Mouse (Mus musculus) liver, adult 2 months (tissue): ENCODE data around the gene Snx13. TPM values are rescaled to one million over a fixed set of nuclear protein-coding genes. Genes with fewer than 3 reads are reported as not detected.

Source experiments
- DNase-seq: peaks from one replicate; pipeline ENCODE4 v3.0.0-alpha.2; 2011; ENCODE audit warnings: low read depth, low spot score; ENCODE audit errors: extremely low read depth
- H3K27ac ChIP-seq: fragments of 200-500 bp; replicated peaks from 2 replicates; pipeline ENCODE4 v1.5.1; 2012; ENCODE audit warnings: low read depth, mild to moderate bottlenecking, control low read depth, inconsistent platforms, low read length; ENCODE audit not compliant: insufficient read depth
- H3K27me3 ChIP-seq: fragments of 200-500 bp; 2 replicates; pipeline ENCODE4 v1.6.1; 2012; ENCODE audit warnings: mild to moderate bottlenecking, moderate library complexity, low read length, inconsistent platforms; ENCODE audit not compliant: control insufficient read depth, insufficient read depth
- H3K36me3 ChIP-seq: fragments of 200-500 bp; 2 replicates; pipeline ENCODE4 v1.6.1; 2012; ENCODE audit warnings: low read length, inconsistent platforms; ENCODE audit not compliant: control insufficient read depth, insufficient read depth
- H3K4me1 ChIP-seq: fragments of 200-500 bp; 2 replicates; pipeline ENCODE4 v1.6.1; 2011; ENCODE audit warnings: low read length; ENCODE audit not compliant: control insufficient read depth, insufficient read depth
- H3K4me3 ChIP-seq: fragments of 200-500 bp; 2 replicates; pipeline ENCODE4 v1.5.1; 2011; ENCODE audit warnings: low read depth, mild to moderate bottlenecking, control low read depth, low read length, moderate library complexity; ENCODE audit not compliant: insufficient read depth
- H3K79me2 ChIP-seq: fragments of 200-500 bp; 2 replicates; pipeline ENCODE4 v1.6.1; 2012; ENCODE audit warnings: inconsistent platforms, mild to moderate bottlenecking, low read length, moderate library complexity; ENCODE audit not compliant: control insufficient read depth, insufficient read depth
- H3K9ac ChIP-seq: fragments of 200-500 bp; 2 replicates; pipeline ENCODE4 v1.6.1; 2012; ENCODE audit warnings: low read depth, mild to moderate bottlenecking, control low read depth, inconsistent platforms, low read length
- CTCF ChIP-seq: fragments of 200-500 bp; IDR thresholded peaks from 2 replicates; pipeline ENCODE4 v1.5.1; 2011; ENCODE audit warnings: low read depth, low read length, control low read depth
- POLR2A ChIP-seq: fragments of 200-500 bp; IDR thresholded peaks from 2 replicates; pipeline ENCODE4 v1.6.1; 2011; ENCODE audit warnings: low read length, control low read depth; ENCODE audit not compliant: insufficient read depth; ENCODE audit errors: extremely low read depth
- WGBS: fragments of 180-500 bp; shearing (Covaris S2); methylation state at CpG from one replicate; pipeline ENCODE4 v1.1.7; 2018; 5-methylcytosine and 5-hydroxymethylcytosine counted together
- polyA plus RNA-seq: library from polyadenylated mRNA; depleted of rRNA; stranded (reverse); fragments of >200 nt; gene quantifications from 2 replicates; pipeline ENCODE4 v1.2.3, GENCODE M21; 2012
- total RNA-seq: library from RNA; depleted of rRNA; stranded (reverse); fragments of >200 nt; gene quantifications from 2 replicates; pipeline ENCODE4 v1.2.3, GENCODE M21; 2014

The Snx13 gene
- total and polyA plus RNA-seq, 2 experiments = 3.5 to 22.3 TPM

- Histone ChIP-seq H3K9ac (no peak overlapping the region), H3K27ac (no peak overlapping the region), H3K79me2 (no peaks in the 10 kb centered on the region), H3K27me3 (no peaks in the 10 kb centered on the region), H3K36me3 (no peaks in the 10 kb centered on the region), H3K4me3 (no peak overlapping the region), H3K4me1 (peaks cover 2% of the 10 kb centered on the region; the same call in 1 of the 2 replicates)
- TF ChIP-seq POLR2A = no peak
- no peak for TF ChIP-seq CTCF
- no peak for DNase-seq
- 82% methylated on average over 9 of the region's 9 CpGs for WGBS
Measured at GRCm38 (mm10) chr12:35018679-35019237, 28.2 kb upstream of the Snx13 start.

- DNase-seq = no peak
- Histone ChIP-seq H3K27ac (no peak overlapping the region; the same call in 1 of the 2 replicates), H3K4me3 (no peak overlapping the region), H3K79me2 (no peaks in the 10 kb centered on the region), H3K36me3 (no peaks in the 10 kb centered on the region), H3K4me1 (peaks cover 2% of the 10 kb centered on the region; the same call in 1 of the 2 replicates), H3K27me3 (no peaks in the 10 kb centered on the region), H3K9ac (no peak overlapping the region)
- TF ChIP-seq CTCF (no peak), POLR2A (no peak)
- WGBS = 79% methylated on average over 9 of the region's 9 CpGs
Measured at GRCm38 (mm10) chr12:35021285-35021684, 25.7 kb upstream of the Snx13 start.

DNA sequence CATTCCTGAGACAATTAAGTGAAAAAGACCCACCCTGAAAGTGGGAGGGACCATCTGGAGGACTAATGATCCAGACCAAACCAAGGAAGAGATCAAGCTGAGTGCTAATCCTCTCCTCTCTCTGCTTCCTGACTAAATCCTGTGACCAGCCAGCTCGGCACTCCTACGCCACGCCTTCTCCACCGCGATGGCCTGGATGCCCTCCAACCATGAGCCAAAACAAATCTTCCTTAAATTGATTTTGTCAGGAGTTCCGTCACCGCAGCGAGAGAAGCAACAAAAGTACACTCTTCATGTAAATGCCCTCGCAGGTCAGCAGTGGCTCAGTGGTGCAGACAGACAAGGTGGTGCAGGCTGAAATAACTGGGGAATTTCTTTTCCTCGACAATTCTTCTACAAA is 24.9 kb upstream of the Snx13 start:
- peak; percentile 86 for DNase-seq
- no peak overlapping the region for H3K27ac ChIP-seq
- H3K9ac ChIP-seq = no peak overlapping the region
- 24% methylated on average over 10 of the region's 10 CpGs for WGBS
- no peak overlapping the region for H3K4me3 ChIP-seq
- H3K4me1 ChIP-seq = peaks cover 2% of the 10 kb centered on the region; the same call in 1 of the 2 replicates
- TF ChIP-seq CTCF = no peak
- TF ChIP-seq POLR2A = no peak
- H3K27me3 ChIP-seq = no peaks in the 10 kb centered on the region
- H3K79me2 ChIP-seq = no peaks in the 10 kb centered on the region
- H3K36me3 ChIP-seq = no peaks in the 10 kb centered on the region

- H3K27me3 ChIP-seq = no peaks in the 10 kb centered on the region
- H3K4me1 ChIP-seq = peaks cover 2% of the 10 kb centered on the region; the same call in 1 of the 2 replicates
- WGBS = 75% methylated on average over 4 of the region's 4 CpGs
- H3K27ac ChIP-seq = no peak overlapping the region
- DNase-seq = no peak
- H3K9ac ChIP-seq = no peak overlapping the region
- no peaks in the 10 kb centered on the region for H3K79me2 ChIP-seq
- H3K4me3 ChIP-seq = no peak overlapping the region
- no peak for TF ChIP-seq POLR2A
- no peak for TF ChIP-seq CTCF
- no peaks in the 10 kb centered on the region for H3K36me3 ChIP-seq
Measured at GRCm38 (mm10) chr12:35025916-35026432, 21.0 kb upstream of the Snx13 start.

- Histone ChIP-seq H3K79me2 (no peaks in the 10 kb centered on the region), H3K36me3 (no peaks in the 10 kb centered on the region), H3K4me1 (peaks cover 2% of the 10 kb centered on the region; the same call in 1 of the 2 replicates), H3K27me3 (no peaks in the 10 kb centered on the region), H3K27ac (no peak overlapping the region), H3K9ac (no peak overlapping the region), H3K4me3 (no peak overlapping the region)
- TF ChIP-seq POLR2A = no peak
- no peak for TF ChIP-seq CTCF
- WGBS = 80% methylated on average over 1 of the region's 1 CpGs
- DNase-seq = no peak
Measured at GRCm38 (mm10) chr12:35027533-35027932, 19.5 kb upstream of the Snx13 start.

DNA sequence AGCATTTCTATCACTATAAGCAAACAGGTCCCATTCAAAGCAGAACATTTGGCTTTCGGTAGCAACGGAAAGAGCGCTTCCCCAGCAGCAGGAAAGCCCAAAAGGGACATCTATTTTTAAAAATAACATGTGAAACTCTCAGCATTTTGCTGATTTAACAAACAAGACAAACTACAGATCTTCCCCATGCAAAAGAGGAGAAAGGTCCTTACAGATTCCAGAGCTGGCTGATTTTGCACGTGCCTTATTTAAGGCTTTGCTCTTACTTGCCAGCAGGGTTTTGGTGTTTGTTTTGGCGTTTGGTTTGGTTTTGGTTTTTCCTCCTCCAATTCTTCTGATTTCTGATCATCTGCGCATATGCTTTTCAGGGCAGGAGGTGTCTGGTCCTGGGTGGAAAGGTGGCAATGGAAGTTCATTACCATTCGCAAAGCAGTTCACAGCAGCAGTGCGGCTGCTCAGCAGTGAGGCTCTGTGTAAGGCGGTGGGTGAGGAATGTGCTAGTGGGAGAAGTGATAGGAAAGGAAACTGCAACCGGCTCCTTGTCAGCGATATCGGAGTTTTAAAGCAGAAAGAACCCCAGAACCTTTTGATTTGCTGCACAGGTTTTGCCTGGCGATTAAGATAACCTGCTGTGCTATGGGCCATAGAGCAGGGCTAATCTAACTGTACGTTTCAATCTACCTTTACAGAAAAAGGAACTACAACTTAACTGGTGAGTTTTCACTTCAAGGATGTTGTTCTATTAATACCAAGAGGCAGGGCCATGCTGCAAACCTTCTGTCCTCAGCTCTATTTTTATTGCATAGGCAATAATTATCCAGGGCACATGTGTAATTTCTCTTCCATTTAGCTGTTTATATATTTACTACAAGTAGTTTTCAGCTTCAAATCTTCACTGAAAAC is 8.1 kb upstream of the Snx13 start:
- WGBS = 42% methylated on average over 14 of the region's 14 CpGs
- H3K36me3 ChIP-seq = no peaks in the 10 kb centered on the region
- peak overlapping the region; percentile 25 for H3K9ac ChIP-seq
- H3K79me2 ChIP-seq = peaks cover 2% of the 10 kb centered on the region; the same call in 1 of the 2 replicates
- TF ChIP-seq POLR2A = no peak
- TF ChIP-seq CTCF = no peak
- peak overlapping the region; percentile 75 for H3K27ac ChIP-seq
- DNase-seq = peak; percentile 37
- H3K4me3 ChIP-seq = no peak overlapping the region; the same call in 1 of the 2 replicates
- H3K27me3 ChIP-seq = no peaks in the 10 kb centered on the region
- no peaks in the 10 kb centered on the region; the same call in 1 of the 2 replicates for H3K4me1 ChIP-seq
